Mouse (Mus musculus) left cerebral cortex, adult 2 months (tissue): ENCODE data around the gene Ssna1. TPM values are rescaled to one million over a fixed set of nuclear protein-coding genes. Genes with fewer than 3 reads are reported as not detected.
"Not testable (repeated sequence)": the region's sequence is repeated elsewhere in the genome, so short reads cannot be mapped to it uniquely, and the experiment has no call there.

Experiments
- DNase-seq, 2 experiments: peaks; one replicate each; pipeline ENCODE4 v3.0.0; 2021 to 2022; ENCODE audit warnings: low spot score in 2 of 2, mixed read lengths in 1 of 2; ENCODE audit errors: extremely low spot score in 1 of 2
- H3K27ac ChIP-seq: fragments of 200-600 bp; 2 replicates; pipeline ENCODE4 v1.8.1; 2022
- H3K4me3 ChIP-seq: fragments of 200-600 bp; 2 replicates; pipeline ENCODE4 v1.8.1; 2022
- CTCF ChIP-seq: fragments of 200-600 bp; IDR thresholded peaks from 2 replicates; pipeline ENCODE4 v1.8.1; 2022; ENCODE audit warnings: antibody characterized with exemption, mild to moderate bottlenecking, moderate library complexity
- intact Hi-C: fragments of 180-260 bp; cut with DNase I; formaldehyde crosslinking; loops from one replicate; pipeline ENCODE4 v1.15.1; 2025
- total RNA-seq, 2 experiments: library from RNA; stranded (reverse); gene quantifications; 2 replicates each; pipeline ENCODE4 v1.2.3; 2021

Ssna1 gene
- total RNA-seq, 2 experiments from 2014 or later: 65.6 to 65.9 TPM

GRCm38 (mm10) chr2:25266720-25267119, 5.5 kb downstream of the Ssna1 start:
- no peak for TF ChIP-seq CTCF
- Histone ChIP-seq H3K27ac (peak overlapping the region; percentile 85), H3K4me3 (peak overlapping the region; percentile 86)
- DNase-seq: peak in 1 of 2 experiments; percentile 28
- intact Hi-C loops: no loop called here

DNA sequence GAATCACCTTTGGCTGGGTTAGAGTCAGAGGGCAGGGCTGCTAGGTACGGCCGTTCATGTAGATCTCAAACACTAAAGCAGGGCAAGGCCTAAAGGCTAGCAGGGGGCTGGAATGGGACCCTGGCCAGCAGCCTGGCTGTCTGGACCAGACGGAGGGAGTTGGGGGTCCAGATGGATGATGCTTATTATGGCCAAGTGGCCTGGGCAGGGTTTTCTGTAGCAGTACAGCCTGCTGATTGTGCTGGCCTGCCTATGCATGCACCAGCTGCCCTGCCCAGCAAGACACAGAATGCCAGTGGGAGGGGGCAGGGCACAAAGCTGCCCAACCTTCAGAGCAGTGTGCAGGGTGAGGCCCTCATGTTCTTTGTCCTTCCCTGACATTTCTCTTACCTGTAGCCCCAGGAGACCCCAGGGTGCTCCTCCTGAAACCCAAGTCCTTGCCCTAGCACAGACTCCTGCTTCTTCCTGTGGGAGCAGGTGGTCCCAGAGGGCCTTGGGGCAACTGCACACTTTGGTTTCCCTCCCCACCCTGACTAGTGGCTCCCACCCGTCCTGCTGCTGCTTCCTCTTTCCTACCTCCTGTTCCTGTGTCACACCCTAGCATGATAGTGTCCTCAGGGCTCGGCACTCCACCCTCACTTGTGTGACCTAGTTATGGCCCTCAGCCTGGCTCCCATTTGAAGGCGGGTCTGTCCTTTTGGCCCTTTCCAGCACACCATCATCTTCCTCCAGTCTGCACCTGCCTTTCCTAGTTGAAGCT, 6.2 kb downstream of the Ssna1 start:
- intact Hi-C loops: no loop called here
- peak in 1 of 2 experiments; percentile 13 for DNase-seq
- no peak for TF ChIP-seq CTCF
- peak overlapping the region; percentile 85 for H3K27ac ChIP-seq
- H3K4me3 ChIP-seq: peak overlapping the region; percentile 86

DNA sequence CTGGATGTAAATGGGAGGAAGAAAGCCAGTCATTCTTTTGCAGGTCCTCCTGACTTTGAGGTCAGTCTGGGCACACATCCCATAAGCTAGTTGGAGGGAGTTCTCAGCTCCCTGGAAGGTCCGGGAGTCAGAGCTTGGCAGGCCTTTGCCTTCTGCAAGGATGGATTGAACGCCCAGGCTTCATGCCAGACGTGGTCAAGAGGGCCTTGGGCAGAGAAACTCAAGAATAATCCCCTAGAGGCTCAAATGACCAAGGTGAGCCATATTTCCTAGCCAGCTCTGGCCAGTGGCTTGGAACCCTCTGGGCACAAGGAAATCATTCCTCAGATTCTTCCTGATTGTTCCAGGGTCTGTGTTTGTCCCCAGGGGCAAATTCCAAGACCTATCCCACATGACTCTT, 7.4 kb downstream of the Ssna1 start:
- intact Hi-C loops: no loop called here
- DNase-seq: peak in 1 of 2 experiments; percentile 11
- peak overlapping the region; percentile 86 for H3K4me3 ChIP-seq
- no peak for TF ChIP-seq CTCF
- H3K27ac ChIP-seq: peak overlapping the region; percentile 85

DNA sequence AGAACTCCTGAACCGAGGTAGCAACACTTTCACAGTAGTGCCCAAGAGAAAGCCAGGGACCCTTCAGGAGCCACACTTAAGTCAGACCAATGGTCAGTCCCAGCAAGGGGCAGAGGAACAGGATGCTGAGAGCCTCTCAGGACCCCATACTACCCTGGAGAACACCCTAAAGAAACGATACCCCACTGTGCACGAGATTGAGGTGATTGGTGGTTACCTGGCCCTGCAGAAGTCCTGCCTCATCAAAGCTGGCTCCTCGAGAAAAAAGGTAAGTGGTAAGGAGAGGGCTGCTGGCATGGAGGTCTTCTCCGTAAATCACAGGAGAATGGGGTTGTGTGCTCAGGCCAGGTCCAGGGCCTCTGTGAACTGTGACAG, 8.0 kb downstream of the Ssna1 start:
- Histone ChIP-seq H3K27ac (peak overlapping the region; percentile 85), H3K4me3 (peak overlapping the region; percentile 86)
- no peak for DNase-seq
- intact Hi-C loops: no loop called here
- TF ChIP-seq CTCF: no peak

GRCm38 (mm10) chr2:25263623-25264285, 8.5 kb downstream of the Ssna1 start:
- no peak for DNase-seq
- intact Hi-C loops: loop anchor here (2.0 kb wide), 2 partner anchors 35 to 71 kb away; no protein-coding TSS in a partner anchor
- no peak for TF ChIP-seq CTCF
- H3K4me3 ChIP-seq: peak overlapping the region; percentile 86
- peak overlapping the region; percentile 85 for H3K27ac ChIP-seq

- TF ChIP-seq CTCF: no peak; the same call in 1 of the 2 replicates
- Histone ChIP-seq H3K4me3 (peak overlapping the region; percentile 86), H3K27ac (peak overlapping the region; percentile 77)
- peak in 1 of 2 experiments; percentile 32 for DNase-seq
- intact Hi-C loops: loop anchor here (2.0 kb wide), 2 partner anchors 34 to 70 kb away; no protein-coding TSS in a partner anchor
Measured at GRCm38 (mm10) chr2:25262795-25263622, 9.2 kb downstream of the Ssna1 start.

DNA sequence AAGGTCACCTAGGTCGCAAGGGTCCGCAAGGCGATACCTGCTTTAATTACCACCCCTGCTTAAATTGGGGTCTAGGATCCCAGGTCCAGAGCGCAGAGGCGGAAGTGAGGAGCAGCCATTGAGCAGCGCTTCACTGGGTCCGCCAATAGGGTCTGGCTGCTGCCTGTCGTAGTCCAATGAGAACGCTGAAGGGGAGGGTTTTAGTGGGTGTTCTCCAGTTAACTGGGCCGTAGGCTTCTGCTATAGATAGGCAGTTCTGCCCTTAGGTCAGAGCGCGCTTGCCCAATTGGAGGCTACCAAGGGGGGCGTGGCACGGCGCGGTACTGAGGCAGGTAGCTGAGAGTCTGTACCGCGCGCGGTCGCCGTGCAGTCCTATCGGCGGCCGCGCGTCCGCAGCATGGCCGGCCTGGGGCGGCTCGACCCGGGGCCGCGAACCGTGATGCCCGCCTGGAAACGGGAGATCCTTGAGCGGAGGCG, 9.9 kb downstream of the Ssna1 start, which contains the start of gene Tprn:
Gene Tprn, plus strand, starts transcription at position 328 of the 477 bp plus-strand sequence.
- peak within 1 kb of the TSS; percentile 86 for H3K4me3 ChIP-seq
- H3K27ac ChIP-seq: peak within 1 kb of the TSS; percentile 83
- no peak; the same call in none of the 2 replicates for TF ChIP-seq CTCF
- DNase-seq: peak; percentile 88 to 92
- intact Hi-C loops: loop anchor here (2.0 kb wide), 2 partner anchors 34 to 70 kb away; no protein-coding TSS in a partner anchor

- Histone ChIP-seq H3K4me3 (peak overlapping the region; percentile 86), H3K27ac (peak overlapping the region; percentile 83)
- TF ChIP-seq CTCF: no peak
- intact Hi-C loops: loop anchor here (2.0 kb wide), 2 partner anchors 33 to 69 kb away; no protein-coding TSS in a partner anchor
- DNase-seq: no peak
Measured at GRCm38 (mm10) chr2:25261870-25262269, 10.4 kb downstream of the Ssna1 start.

- Histone ChIP-seq H3K27ac (no peak overlapping the region), H3K4me3 (no peak overlapping the region)
- no peak for DNase-seq
- intact Hi-C loops: no loop called here
- TF ChIP-seq CTCF: peak; percentile 57
Measured at GRCm38 (mm10) chr2:25258887-25259286, 13.4 kb downstream of the Ssna1 start.

DNA sequence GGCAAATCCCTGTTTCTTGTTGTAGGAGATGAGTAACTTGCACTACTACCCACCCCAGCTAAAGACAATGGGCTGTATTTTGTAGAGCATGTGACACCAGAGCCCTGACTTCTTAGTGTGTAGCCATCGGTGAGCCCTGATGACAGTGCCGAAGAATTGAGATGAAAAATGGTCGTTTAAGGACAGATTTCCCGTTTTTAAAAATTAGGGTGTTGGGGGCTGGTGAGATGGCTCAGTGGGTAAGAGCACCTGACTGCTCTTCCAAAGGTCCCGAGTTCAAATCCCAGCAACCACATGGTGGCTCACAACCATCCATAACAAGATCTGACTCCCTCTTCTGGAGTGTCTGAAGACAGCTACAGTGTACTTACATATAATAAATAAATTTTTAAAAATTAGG, 15.0 kb downstream of the Ssna1 start:
- H3K27ac ChIP-seq, DNase-seq, intact Hi-C loops, H3K4me3 ChIP-seq: not testable (repeated sequence)

GRCm38 (mm10) chr2:25256443-25257109, 15.7 kb downstream of the Ssna1 start:
- intact Hi-C loops, H3K27ac ChIP-seq, DNase-seq: not testable (repeated sequence)
- peak; percentile 33 for TF ChIP-seq CTCF
- peak overlapping the region; percentile 71 for H3K4me3 ChIP-seq
